Mouse (Mus musculus): ENCODE data around the gene Col26a1.

Col26a1 gene

GRCm38 (mm10) chr5:136721596-136721995 lies 161.4 kb downstream of the Col26a1 start:
- no peak for DNase-seq

DNA sequence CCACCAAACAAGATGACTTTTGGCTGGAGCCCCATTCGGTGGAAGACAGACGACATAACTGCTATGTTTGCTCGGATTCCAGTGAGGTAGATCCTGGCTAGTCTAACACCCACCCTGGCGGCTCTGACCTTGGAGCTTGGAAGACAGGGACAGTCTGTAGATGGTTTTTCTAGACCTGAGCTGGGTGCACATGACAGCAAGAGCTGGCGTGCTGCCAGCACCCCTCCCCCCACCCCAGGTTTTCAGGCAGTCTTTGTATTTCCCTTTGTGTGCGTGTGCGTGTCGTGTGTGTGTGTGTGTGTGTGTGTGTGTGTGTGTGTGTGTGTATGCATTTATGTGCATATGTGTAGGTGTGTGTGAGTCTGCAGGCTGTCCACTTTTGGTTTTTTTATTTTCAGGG lies 164.4 kb downstream of the Col26a1 start:
- no peak for DNase-seq

DNA sequence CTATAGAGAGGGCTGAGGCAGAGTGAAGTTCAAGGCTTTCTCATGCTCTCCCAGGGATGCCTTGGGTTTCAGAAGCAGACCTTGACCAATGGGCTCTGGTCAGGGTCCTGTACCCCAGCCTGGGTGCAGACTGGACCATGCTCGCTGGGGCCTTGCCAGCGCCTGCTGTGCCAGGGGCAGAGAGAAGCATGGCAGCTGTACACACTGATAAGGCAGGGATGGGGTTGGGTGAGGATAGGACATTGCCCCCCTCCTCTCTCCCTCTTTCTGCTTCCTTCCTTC lies 165.5 kb downstream of the Col26a1 start:
- DNase-seq = no peak

GRCm38 (mm10) chr5:136716696-136717572 lies 166.1 kb downstream of the Col26a1 start:
- no peak for DNase-seq

- peak; percentile 63 for DNase-seq
These were observed 168.1 kb downstream of the Col26a1 start for GRCm38 (mm10) chr5:136714879-136715278.

- no peak for DNase-seq
These were observed 168.7 kb downstream of the Col26a1 start for GRCm38 (mm10) chr5:136714232-136714875.

- peak; percentile 77 for DNase-seq
These were observed 172.3 kb downstream of the Col26a1 start for GRCm38 (mm10) chr5:136710742-136711141.

DNA sequence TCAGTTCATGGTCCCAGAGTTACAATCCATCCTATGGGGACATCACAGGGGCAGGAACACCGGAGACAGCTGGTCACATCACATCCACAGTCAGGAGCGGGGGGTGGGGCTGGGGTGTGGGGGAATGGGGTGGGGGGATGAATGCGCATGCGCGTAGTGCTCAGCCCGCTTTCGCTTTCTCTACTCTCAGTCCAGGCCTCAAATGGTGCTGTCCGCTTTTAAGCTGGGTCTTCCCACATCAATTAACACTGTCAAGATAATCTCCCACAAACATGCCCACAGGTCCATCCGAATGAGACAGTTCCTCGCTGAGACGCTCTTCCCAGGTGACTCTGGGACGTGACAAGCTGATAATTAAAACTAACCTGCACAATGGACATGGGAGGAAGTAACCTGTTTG lies 174.9 kb downstream of the Col26a1 start:
- DNase-seq = no peak

DNA sequence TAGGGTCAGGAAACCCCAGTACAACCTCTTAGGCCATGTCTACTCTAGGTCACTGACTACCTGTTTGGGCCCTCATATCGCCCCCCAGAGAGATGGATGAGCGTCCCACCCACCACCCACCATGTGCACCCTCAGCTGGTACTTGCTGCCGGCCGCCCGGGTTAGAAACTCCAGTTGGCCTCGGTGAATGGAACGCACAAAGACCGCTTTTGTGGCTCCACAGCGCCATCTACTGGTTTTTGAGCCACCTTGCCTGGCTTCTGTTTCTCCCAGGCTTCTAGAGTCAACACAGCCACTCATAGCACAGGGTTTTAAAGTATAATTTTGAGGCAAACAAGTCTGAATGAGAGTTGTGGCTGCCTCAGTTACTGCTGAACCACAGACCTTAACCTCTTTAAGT lies 176.2 kb downstream of the Col26a1 start:
- peak; percentile 83 for DNase-seq

DNA sequence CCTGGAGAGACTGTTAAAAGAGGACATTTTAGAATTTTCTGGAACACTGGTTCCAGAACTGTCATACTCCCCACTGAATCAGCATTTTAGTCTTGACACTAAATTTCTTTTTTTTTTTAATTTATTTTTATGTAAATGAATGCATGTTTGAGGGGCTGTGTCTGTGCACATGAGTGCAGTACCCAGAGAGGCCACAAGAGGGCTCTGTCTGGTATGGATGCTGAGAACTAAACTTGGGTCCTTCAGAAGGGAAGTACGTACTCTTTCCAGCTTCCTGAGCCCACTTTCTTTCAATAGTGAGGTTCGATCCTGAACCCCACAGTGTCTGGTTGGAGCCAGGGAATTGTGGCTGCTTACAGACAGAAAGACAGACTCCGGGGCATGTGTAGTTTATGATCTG lies 177.5 kb downstream of the Col26a1 start:
- DNase-seq = peak; percentile 13

- no peak for DNase-seq
These were observed 178.9 kb downstream of the Col26a1 start for GRCm38 (mm10) chr5:136704151-136704550.

- peak; percentile 90 for DNase-seq
These were observed 179.3 kb downstream of the Col26a1 start for GRCm38 (mm10) chr5:136703751-136704150.

DNA sequence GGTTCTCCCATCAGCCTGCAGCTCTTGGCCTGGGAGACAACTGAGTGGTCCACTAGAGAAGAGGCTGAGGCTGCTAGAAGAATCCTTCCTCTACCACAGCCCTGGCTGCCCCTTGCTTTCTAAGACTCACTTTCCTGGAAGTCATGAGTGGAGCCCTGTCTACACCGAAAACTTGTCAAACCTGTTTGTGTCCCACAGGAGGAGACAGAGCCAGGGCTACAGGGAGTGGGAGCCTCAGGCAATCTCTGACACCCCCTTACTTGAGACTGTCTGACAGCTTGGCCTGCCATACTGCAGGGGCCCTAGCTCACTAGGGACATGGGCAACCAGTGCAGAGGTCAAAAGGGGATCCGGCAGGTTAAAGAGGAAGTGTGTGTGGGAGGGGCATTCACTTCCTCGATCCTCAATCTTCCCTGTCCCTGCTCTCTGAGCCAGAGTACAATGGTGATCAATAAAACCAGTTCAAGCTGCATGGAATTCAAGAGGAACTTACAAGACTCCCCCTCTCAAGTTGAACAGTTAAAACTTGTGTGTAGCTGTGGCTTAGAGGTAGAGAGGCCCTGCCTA lies 180.8 kb downstream of the Col26a1 start:
- peak; percentile 21 for DNase-seq

- DNase-seq = no peak
These were observed 185.4 kb downstream of the Col26a1 start for GRCm38 (mm10) chr5:136697618-136698017.

DNA sequence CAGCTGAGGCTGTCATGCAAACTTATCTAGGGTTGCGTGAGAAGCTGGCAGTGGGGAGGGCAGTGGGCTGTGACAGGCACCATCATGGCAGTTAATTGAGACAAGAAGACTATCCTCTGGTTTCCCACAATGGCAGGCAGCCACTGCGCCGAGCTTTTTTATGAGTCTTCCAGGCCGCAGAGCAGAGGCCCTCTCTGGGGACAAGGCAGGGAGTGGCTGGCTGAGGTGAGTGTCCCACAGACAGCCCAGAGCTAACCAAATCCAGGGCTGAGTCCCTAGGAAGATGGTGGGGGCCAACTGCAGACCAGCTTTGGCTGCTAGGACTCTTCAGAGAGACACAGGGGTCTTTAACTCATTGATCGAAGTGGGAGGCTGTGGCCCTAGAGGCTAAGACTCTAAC lies 186.5 kb downstream of the Col26a1 start:
- no peak for DNase-seq

GRCm38 (mm10) chr5:136694976-136695375 lies 188.0 kb downstream of the Col26a1 start:
- no peak for DNase-seq

- no peak for DNase-seq
These were observed 189.6 kb downstream of the Col26a1 start for GRCm38 (mm10) chr5:136693418-136693817.

GRCm38 (mm10) chr5:136692784-136693183 lies 190.2 kb downstream of the Col26a1 start, which contains the start of gene Myl10:
TSS of gene Myl10 (plus strand) at chr5:136693146.
- DNase-seq = no peak
